Mouse (Mus musculus): ENCODE results near the gene Banp. TPM values are rescaled to one million over a fixed set of nuclear protein-coding genes. Genes with fewer than 3 reads are reported as not detected.

Banp gene
- polyA plus RNA-seq, 1 experiment from 2014 or later: 39.5 TPM

DNA sequence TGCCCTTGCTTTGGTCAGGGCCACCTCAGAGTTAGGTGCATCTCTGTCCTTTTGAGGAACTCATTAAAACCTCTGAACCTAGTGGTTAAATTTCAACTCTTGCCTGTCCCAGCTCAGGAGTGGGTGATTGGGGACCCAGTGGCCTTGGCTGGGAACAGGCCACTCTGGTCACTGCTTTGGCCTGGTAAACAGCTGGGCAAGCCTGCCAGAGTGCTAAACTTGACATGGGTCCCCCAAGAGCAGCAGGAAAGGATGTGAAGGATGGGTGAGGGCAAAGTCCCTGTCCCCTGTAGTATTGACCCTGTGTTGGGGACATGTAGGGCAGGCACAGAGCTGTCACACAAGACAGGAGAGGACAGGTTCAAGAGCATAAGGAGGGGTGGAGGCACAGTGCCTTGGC, 4.7 kb upstream of the Banp start, which contains the start of gene Car5a:
Gene Car5a, minus strand, starts transcription at position 74 of the 400 bp plus-strand sequence.
- Histone ChIP-seq H3K9ac (ENCODE audit: low read depth, low read length) (no peak within 1 kb of the TSS), H3K4me1 (ENCODE audit: control insufficient read depth, insufficient read depth, low read length) (peaks cover 26% of the 10 kb centered on the region), H3K27me3 (ENCODE audit: control insufficient read depth, insufficient read depth, low read length) (no peaks in the 10 kb centered on the region), H3K27ac (ENCODE audit: low read depth, low read length) (no peak within 1 kb of the TSS), H3K4me2 (replicated peaks; ENCODE audit: low read depth, low read length) (no peak within 1 kb of the TSS), H3K9me3 (ENCODE audit: control insufficient read depth, low read length) (no peaks in the 10 kb centered on the region), H3K36me3 (ENCODE audit: control insufficient read depth, insufficient read depth, low read length) (no peaks in the 10 kb centered on the region), H3K4me3 (ENCODE audit: low read length) (no peak within 1 kb of the TSS)
- ATAC-seq (ENCODE audit: low FRiP score, low TSS enrichment): no peak

- Histone ChIP-seq H3K36me3 (ENCODE audit: control insufficient read depth, insufficient read depth, low read length) (no peaks in the 10 kb centered on the region), H3K4me3 (ENCODE audit: low read length) (no peak overlapping the region), H3K9ac (ENCODE audit: low read depth, low read length) (no peak overlapping the region), H3K27ac (ENCODE audit: low read depth, low read length) (no peak overlapping the region), H3K27me3 (ENCODE audit: control insufficient read depth, insufficient read depth, low read length) (no peaks in the 10 kb centered on the region), H3K4me2 (replicated peaks; ENCODE audit: low read depth, low read length) (no peak overlapping the region), H3K9me3 (ENCODE audit: control insufficient read depth, low read length) (no peaks in the 10 kb centered on the region), H3K4me1 (ENCODE audit: control insufficient read depth, insufficient read depth, low read length) (peaks cover 28% of the 10 kb centered on the region)
- 81% methylated on average over 7 of the region's 7 CpGs for WGBS
- ATAC-seq (ENCODE audit: low FRiP score, low TSS enrichment): no peak
These were observed 3.2 kb upstream of the Banp start for GRCm38 (mm10) chr8:121946351-121946750.

DNA sequence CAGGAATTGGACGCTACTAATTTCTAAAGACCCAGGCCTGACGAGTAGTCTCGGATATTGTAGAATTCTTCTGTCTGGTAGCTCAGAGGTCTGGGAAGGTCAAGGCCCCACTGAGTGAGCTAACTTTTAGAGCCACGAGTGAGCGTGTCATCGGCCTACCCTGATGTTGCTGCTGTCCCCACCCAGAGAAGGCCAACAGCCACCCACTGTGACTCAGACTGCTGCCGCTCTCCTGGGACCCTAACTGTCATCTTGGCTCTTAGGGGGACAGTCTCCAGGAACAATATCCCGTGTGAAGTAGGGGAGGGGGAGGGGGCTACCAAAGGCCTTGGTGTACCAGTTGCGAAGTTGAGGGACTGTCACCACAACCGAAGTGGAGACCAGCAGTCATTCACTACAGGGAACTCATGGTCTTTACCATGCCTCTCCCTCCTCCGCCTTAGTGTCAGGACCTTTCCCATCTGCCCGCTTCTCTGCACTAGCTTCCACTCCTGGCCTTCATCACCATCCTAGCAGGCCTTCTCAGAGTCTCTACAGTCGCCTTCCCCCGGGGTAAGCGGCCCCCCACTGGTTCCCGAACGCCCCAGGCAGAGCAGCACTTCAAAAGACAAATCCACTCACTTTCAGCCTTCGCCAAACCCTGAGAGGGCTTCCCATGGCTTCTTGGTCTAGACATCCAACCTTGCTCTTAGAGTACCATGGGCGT, 2.4 kb upstream of the Banp start:
- no peaks in the 10 kb centered on the region for H3K9me3 ChIP-seq (ENCODE audit: control insufficient read depth, low read length)
- H3K27ac ChIP-seq (ENCODE audit: low read depth, low read length): peak overlapping the region; percentile 91
- no peaks in the 10 kb centered on the region for H3K27me3 ChIP-seq (ENCODE audit: control insufficient read depth, insufficient read depth, low read length)
- H3K4me3 ChIP-seq (ENCODE audit: low read length): peak overlapping the region; percentile 32
- no peak for ATAC-seq (ENCODE audit: low FRiP score, low TSS enrichment)
- WGBS: 32% methylated on average over 19 of the region's 19 CpGs
- H3K36me3 ChIP-seq (ENCODE audit: control insufficient read depth, insufficient read depth, low read length): no peaks in the 10 kb centered on the region
- H3K4me2 ChIP-seq (replicated peaks; ENCODE audit: low read depth, low read length): peak overlapping the region; percentile 51
- peaks cover 36% of the 10 kb centered on the region for H3K4me1 ChIP-seq (ENCODE audit: control insufficient read depth, insufficient read depth, low read length)
- H3K9ac ChIP-seq (ENCODE audit: low read depth, low read length): 0 out of 2 replicates have a peak overlapping the region, but pooled peaks have one; percentile 58

DNA sequence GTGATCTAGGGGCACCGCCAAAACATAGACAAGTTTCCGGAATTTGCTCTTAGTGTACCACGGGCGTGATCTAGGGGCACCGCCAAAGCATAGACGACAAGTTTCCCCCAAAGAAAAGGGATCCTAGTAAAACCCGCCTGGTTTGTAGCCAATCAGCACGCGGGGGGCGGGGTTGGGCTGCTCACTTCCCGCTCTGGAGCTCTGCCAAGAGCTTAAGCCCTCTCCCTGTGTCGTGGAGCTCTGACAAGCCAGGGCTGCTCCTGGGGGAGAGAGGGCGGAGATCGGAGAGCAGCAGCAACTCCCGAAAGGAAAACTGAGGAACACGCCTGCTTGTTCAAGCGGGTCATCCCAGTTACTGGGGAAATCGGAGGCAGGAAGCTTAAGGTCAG, 1.8 kb upstream of the Banp start:
- Histone ChIP-seq H3K9ac (ENCODE audit: low read depth, low read length) (peak overlapping the region; percentile 58), H3K9me3 (ENCODE audit: control insufficient read depth, low read length) (no peaks in the 10 kb centered on the region), H3K4me3 (ENCODE audit: low read length) (peak overlapping the region; percentile 32), H3K4me1 (ENCODE audit: control insufficient read depth, insufficient read depth, low read length) (peaks cover 41% of the 10 kb centered on the region), H3K27ac (ENCODE audit: low read depth, low read length) (peak overlapping the region; percentile 91), H3K4me2 (replicated peaks; ENCODE audit: low read depth, low read length) (peak overlapping the region; percentile 51), H3K27me3 (ENCODE audit: control insufficient read depth, insufficient read depth, low read length) (no peaks in the 10 kb centered on the region), H3K36me3 (ENCODE audit: control insufficient read depth, insufficient read depth, low read length) (no peaks in the 10 kb centered on the region)
- WGBS: 1% methylated on average over 18 of the region's 18 CpGs
- ATAC-seq (ENCODE audit: low FRiP score, low TSS enrichment): peak; percentile 51

GRCm38 (mm10) chr8:121948321-121949145, 1.0 kb upstream of the Banp start:
- H3K36me3 ChIP-seq (ENCODE audit: control insufficient read depth, insufficient read depth, low read length): peaks cover 3% of the 10 kb centered on the region; the same call in 1 of the 2 replicates
- peak overlapping the region; percentile 51 for H3K4me2 ChIP-seq (replicated peaks; ENCODE audit: low read depth, low read length)
- H3K4me1 ChIP-seq (ENCODE audit: control insufficient read depth, insufficient read depth, low read length): peaks cover 48% of the 10 kb centered on the region
- H3K27me3 ChIP-seq (ENCODE audit: control insufficient read depth, insufficient read depth, low read length): no peaks in the 10 kb centered on the region
- ATAC-seq (ENCODE audit: low FRiP score, low TSS enrichment): no peak
- peak overlapping the region; percentile 58; the same call in 1 of the 2 replicates for H3K9ac ChIP-seq (ENCODE audit: low read depth, low read length)
- peak overlapping the region; percentile 32 for H3K4me3 ChIP-seq (ENCODE audit: low read length)
- peak overlapping the region; percentile 91 for H3K27ac ChIP-seq (ENCODE audit: low read depth, low read length)
- 57% methylated on average over 19 of the region's 19 CpGs for WGBS
- no peaks in the 10 kb centered on the region for H3K9me3 ChIP-seq (ENCODE audit: control insufficient read depth, low read length)

DNA sequence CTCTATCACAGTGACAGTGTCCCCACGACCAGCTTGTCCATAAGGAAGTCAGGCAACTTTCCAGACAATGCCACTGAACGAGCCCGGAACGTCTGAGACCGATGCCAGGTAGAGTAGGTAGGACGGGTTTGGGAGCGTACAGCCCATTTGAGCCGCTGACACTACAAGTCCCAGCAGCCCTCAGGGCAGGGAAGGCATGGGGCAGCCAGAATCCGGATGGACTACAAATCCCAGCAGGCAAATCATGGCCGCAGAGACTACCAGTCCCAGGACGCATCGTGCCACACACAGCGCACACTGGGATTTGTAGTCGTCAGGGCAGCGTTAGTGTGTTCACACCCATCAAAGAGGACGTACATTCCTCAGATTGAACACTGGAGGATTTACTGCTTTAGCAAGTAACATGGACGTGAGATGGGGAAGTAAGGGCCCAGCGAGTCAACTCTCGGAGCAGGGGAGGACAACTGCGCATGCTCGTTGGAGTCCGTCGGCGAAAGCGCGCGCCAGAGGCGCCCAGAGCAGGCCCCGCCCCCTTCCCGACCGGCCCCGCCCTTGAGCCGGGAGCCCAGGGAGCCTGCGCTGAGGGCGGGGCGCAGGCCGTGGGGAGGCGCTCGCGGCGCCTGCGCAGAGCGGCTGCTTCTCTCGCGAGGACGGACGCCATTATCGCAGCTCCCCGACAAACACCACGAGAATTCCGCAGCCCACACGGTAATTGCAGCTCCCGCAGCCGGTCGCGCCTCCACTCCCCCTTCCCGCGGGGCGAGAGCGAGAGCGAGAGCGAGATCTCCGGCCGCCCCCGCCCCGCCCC, 595 bp downstream of the Banp start:
- peaks cover 57% of the 10 kb centered on the region for H3K4me1 ChIP-seq (ENCODE audit: control insufficient read depth, insufficient read depth, low read length)
- WGBS: under 1% methylated on average over 58 of the region's 66 CpGs

GRCm38 (mm10) chr8:121950749-121951655, 1.5 kb downstream of the Banp start:
- H3K4me3 ChIP-seq (ENCODE audit: low read length): peak overlapping the region; percentile 95
- no peaks in the 10 kb centered on the region for H3K27me3 ChIP-seq (ENCODE audit: control insufficient read depth, insufficient read depth, low read length)
- ATAC-seq (ENCODE audit: low FRiP score, low TSS enrichment): peak; percentile 8
- under 1% methylated on average over 82 of the region's 97 CpGs for WGBS
- no peaks in the 10 kb centered on the region for H3K9me3 ChIP-seq (ENCODE audit: control insufficient read depth, low read length)
- peak overlapping the region; percentile 81 for H3K27ac ChIP-seq (ENCODE audit: low read depth, low read length)
- H3K4me1 ChIP-seq (ENCODE audit: control insufficient read depth, insufficient read depth, low read length): peaks cover 57% of the 10 kb centered on the region
- peak overlapping the region; percentile 88 for H3K4me2 ChIP-seq (replicated peaks; ENCODE audit: low read depth, low read length)
- H3K9ac ChIP-seq (ENCODE audit: low read depth, low read length): peak overlapping the region; percentile 100
- peaks cover 25% of the 10 kb centered on the region for H3K36me3 ChIP-seq (ENCODE audit: control insufficient read depth, insufficient read depth, low read length)

More for the DNA sequence above, 595 bp downstream of the Banp start:
- Histone ChIP-seq H3K4me3 (ENCODE audit: low read length) (peak overlapping the region; percentile 95), H3K27me3 (ENCODE audit: control insufficient read depth, insufficient read depth, low read length) (no peaks in the 10 kb centered on the region), H3K4me2 (replicated peaks; ENCODE audit: low read depth, low read length) (peak overlapping the region; percentile 88), H3K27ac (ENCODE audit: low read depth, low read length) (peak overlapping the region; percentile 81), H3K9ac (ENCODE audit: low read depth, low read length) (peak overlapping the region; percentile 100), H3K9me3 (ENCODE audit: control insufficient read depth, low read length) (no peaks in the 10 kb centered on the region), H3K36me3 (ENCODE audit: control insufficient read depth, insufficient read depth, low read length) (peaks cover 17% of the 10 kb centered on the region)
- peak; percentile 94 for ATAC-seq (ENCODE audit: low FRiP score, low TSS enrichment)

DNA sequence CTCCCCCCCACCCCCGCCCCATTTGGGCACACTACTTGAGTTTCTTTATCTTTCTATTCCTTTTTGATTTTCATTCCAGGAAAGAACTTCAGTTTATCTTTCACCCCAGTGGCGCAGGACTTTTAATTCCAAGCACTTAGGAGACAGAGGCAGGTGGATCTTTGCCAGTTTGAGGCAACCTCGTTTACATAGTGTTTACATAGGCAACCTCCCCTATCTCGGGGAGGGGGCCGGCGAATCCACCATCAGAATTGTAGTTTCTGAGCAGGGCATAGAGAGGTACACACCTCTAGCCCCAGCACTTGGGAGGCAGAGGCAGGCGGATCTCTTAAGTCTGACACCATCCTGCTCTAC, 2.1 kb downstream of the Banp start:
- peaks cover 57% of the 10 kb centered on the region for H3K4me1 ChIP-seq (ENCODE audit: control insufficient read depth, insufficient read depth, low read length)
- 35% methylated on average over 7 of the region's 7 CpGs for WGBS

More for the DNA sequence above, 2.1 kb downstream of the Banp start:
- Histone ChIP-seq H3K36me3 (ENCODE audit: control insufficient read depth, insufficient read depth, low read length) (peaks cover 28% of the 10 kb centered on the region), H3K4me3 (ENCODE audit: low read length) (peak overlapping the region; percentile 95), H3K9ac (ENCODE audit: low read depth, low read length) (peak overlapping the region; percentile 100), H3K4me2 (replicated peaks; ENCODE audit: low read depth, low read length) (peak overlapping the region; percentile 88), H3K27me3 (ENCODE audit: control insufficient read depth, insufficient read depth, low read length) (no peaks in the 10 kb centered on the region), H3K27ac (ENCODE audit: low read depth, low read length) (no peak overlapping the region), H3K9me3 (ENCODE audit: control insufficient read depth, low read length) (no peaks in the 10 kb centered on the region)
- no peak for ATAC-seq (ENCODE audit: low FRiP score, low TSS enrichment)

Data from kidney, embryonic 14.5 days (tissue).